Mouse (Mus musculus) forebrain, embryonic 13.5 days (tissue): Measurements from ENCODE around the gene Nanos1. TPM values are rescaled to one million over a fixed set of nuclear protein-coding genes. Genes with fewer than 3 reads are reported as not detected.

Source experiments
- ATAC-seq: fragments of 200-750 bp; cut with Nextera tagmentation; 2 replicates; pipeline ENCODE4 v1.8.0; 2017
- H3K27ac ChIP-seq: fragments of 300-500 bp; sonication (generic); 2 replicates; pipeline ENCODE4 v1.5.1; 2015; ENCODE audit warnings: inconsistent platforms, mild to moderate bottlenecking, moderate library complexity
- H3K27me3 ChIP-seq: fragments of 300-500 bp; sonication (generic); 2 replicates; pipeline ENCODE4 v1.6.1; 2015; ENCODE audit warnings: mild to moderate bottlenecking, inconsistent platforms
- H3K36me3 ChIP-seq: fragments of 300-500 bp; sonication (generic); 2 replicates; pipeline ENCODE4 v1.6.1; 2015; ENCODE audit warnings: mild to moderate bottlenecking, inconsistent platforms; ENCODE audit not compliant: poor library complexity, severe bottlenecking
- H3K4me1 ChIP-seq: fragments of 300-500 bp; sonication (generic); 2 replicates; pipeline ENCODE4 v1.6.1; 2015; ENCODE audit warnings: inconsistent platforms
- H3K4me2 ChIP-seq: fragments of 300-500 bp; sonication (generic); 2 replicates; pipeline ENCODE4 v1.6.1; 2015; ENCODE audit warnings: inconsistent platforms, mild to moderate bottlenecking, moderate library complexity
- H3K4me3 ChIP-seq: fragments of 300-500 bp; sonication (generic); 2 replicates; pipeline ENCODE4 v1.5.1; 2015; ENCODE audit warnings: mild to moderate bottlenecking, inconsistent platforms
- H3K9ac ChIP-seq: fragments of 300-500 bp; sonication (generic); 2 replicates; pipeline ENCODE4 v1.6.1; 2015; ENCODE audit warnings: mild to moderate bottlenecking, inconsistent platforms
- H3K9me3 ChIP-seq: fragments of 300-500 bp; sonication (generic); replicated peaks from 2 replicates; pipeline ENCODE4 v1.6.1; 2016; ENCODE audit warnings: inconsistent platforms
- WGBS: fragments of 180-500 bp; shearing (Covaris S2); methylation state at CpG from one replicate; pipeline ENCODE4 v1.1.7; 2015; 5-methylcytosine and 5-hydroxymethylcytosine counted together
- microRNA-seq: library from miRNA; unstranded; fragments of <30 nt; microRNA quantifications from one replicate; pipeline ENCODE4, GENCODE M21; 2016
- polyA plus RNA-seq: library from polyadenylated mRNA; unstranded; fragments of >200 nt; fragmentation: Nextera tagmentation; extraction: Ambion mirVana; gene quantifications from 2 replicates; pipeline ENCODE4 v1.2.1, GENCODE M21; 2015

The Nanos1 gene
- polyA plus RNA-seq, 1 experiment from 2014 or later, result 7.5 TPM

DNA sequence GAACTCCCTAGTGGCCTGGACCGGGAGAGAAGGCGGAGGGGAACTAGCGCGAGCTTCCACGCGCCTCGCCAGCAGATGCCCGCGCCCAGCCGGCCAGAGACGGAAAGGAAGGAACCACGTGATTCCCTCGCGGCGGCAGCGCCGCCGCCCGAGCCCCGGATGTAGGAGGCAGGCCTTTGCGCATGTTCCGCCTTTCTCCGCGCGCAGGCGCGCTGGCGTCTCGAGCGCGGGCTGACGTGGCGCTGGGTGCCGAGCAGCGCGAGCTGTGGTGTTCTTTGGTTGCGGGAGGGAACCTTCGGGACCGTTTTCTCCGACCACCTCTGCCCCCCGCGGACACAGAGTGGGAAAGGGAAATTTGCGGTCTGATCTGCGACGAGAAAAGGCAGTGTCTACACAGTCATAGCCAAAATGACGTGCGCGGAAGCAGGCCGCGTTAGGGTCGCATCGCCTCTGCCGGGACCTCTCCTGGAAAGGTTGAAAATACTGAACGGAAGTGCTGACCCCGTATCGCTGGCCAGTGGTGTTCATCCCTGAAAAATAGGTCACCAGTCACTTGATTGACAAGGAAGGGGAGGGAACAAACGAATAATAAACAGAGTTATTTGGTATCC, 34.9 kb downstream of the Nanos1 start, which contains the start of gene Eif3a:
Gene Eif3a, minus strand, starts transcription at position 108 of the 611 bp plus-strand sequence.
- Histone ChIP-seq H3K4me3 (peak within 1 kb of the TSS; percentile 98), H3K9me3 (no peaks in the 10 kb centered on the region), H3K27me3 (no peaks in the 10 kb centered on the region), H3K36me3 (no peaks in the 10 kb centered on the region), H3K27ac (peak within 1 kb of the TSS; percentile 96), H3K4me2 (peak within 1 kb of the TSS; percentile 67), H3K4me1 (peaks cover 36% of the 10 kb centered on the region), H3K9ac (peak within 1 kb of the TSS; percentile 100)
- WGBS, result under 1% methylated on average over 57 of the region's 57 CpGs
- peak; percentile 97 for ATAC-seq

DNA sequence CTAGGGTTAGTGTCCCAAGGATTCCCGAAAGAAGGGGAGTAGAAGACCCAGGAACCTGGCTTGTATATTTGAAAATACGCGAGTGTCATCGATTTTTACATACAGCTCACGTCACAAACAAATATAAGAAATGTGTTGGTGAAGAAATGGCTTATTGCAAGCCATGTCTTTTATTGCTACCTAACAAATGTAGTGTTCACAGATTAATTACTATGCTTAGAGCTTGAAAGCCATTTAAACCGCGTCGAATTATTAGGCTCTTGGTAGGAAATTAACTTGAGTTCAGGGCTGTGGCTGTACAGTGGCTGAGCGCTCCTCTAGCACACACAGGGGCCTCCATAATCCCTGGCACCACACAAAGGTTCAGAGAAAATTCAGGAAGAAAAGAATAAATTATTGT, 35.4 kb downstream of the Nanos1 start:
- 0 out of 2 replicates have a peak, but pooled peaks have one; percentile 11 for ATAC-seq
- H3K4me3 ChIP-seq, result peak overlapping the region; percentile 98
- 12% methylated on average over 9 of the region's 9 CpGs for WGBS

DNA sequence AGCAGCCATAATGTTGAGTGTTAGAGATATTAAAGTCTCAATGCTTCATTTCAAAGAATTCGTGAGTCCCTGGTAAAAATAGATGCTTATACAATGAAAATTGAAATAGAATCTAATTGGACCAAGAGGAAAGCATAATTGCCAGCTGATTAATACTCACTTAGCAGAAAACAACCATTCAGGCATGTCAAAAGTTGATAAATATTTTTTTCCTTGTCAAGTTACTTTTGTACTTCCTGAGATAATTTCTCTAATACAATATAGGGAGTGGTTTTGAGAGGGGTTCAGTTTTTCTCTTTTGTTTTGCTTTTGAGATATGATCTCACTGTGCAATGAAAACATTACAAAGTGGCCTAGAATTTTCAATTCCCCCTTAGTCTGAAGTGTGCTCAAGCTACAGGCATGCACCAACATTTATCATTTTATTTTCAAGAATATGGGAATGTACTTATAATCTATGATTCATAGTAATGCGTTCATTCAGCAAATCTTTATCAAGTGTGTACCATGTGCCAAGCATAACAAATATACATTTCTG, 37.5 kb downstream of the Nanos1 start:
- H3K9me3 ChIP-seq, result no peaks in the 10 kb centered on the region
- H3K9ac ChIP-seq, result no peak overlapping the region
- H3K27ac ChIP-seq, result no peak overlapping the region
- no peak overlapping the region for H3K4me3 ChIP-seq
- 86% methylated on average over 2 of the region's 2 CpGs for WGBS
- no peak for ATAC-seq
- H3K4me1 ChIP-seq, result peaks cover 18% of the 10 kb centered on the region
- H3K4me2 ChIP-seq, result no peak overlapping the region
- H3K36me3 ChIP-seq, result no peaks in the 10 kb centered on the region
- H3K27me3 ChIP-seq, result no peaks in the 10 kb centered on the region

More for the DNA sequence above, 35.4 kb downstream of the Nanos1 start:
- no peaks in the 10 kb centered on the region for H3K36me3 ChIP-seq
- H3K4me2 ChIP-seq, result peak overlapping the region; percentile 67
- no peaks in the 10 kb centered on the region for H3K9me3 ChIP-seq
- H3K27me3 ChIP-seq, result no peaks in the 10 kb centered on the region
- peak overlapping the region; percentile 96 for H3K27ac ChIP-seq
- H3K9ac ChIP-seq, result peak overlapping the region; percentile 100
- peaks cover 31% of the 10 kb centered on the region for H3K4me1 ChIP-seq

DNA sequence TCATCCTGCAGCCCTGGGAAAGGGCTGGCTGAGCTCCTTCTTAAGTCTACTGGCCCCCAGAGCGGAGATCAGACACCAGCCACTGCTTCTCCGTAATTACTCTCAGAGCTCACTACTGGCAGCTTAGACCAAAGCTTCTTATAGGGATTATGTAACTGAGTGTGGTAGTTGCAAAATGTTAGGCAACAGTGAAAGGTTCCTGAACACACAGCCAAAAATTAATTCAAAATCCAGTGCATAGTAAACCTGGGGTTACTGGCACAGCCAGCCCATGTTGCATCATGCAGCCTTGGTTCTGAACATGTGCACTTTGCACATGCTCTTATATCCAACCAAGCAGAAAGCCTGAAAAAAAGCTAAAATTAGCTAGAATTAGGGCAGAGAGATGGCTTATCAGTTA, 39.5 kb downstream of the Nanos1 start:
- Histone ChIP-seq H3K27ac (no peak overlapping the region), H3K4me3 (no peak overlapping the region), H3K4me2 (no peak overlapping the region), H3K9me3 (no peaks in the 10 kb centered on the region), H3K9ac (no peak overlapping the region), H3K36me3 (no peaks in the 10 kb centered on the region), H3K27me3 (no peaks in the 10 kb centered on the region), H3K4me1 (peaks cover 6% of the 10 kb centered on the region; the same call in 1 of the 2 replicates)
- 70% methylated on average over 2 of the region's 2 CpGs for WGBS
- no peak for ATAC-seq

DNA sequence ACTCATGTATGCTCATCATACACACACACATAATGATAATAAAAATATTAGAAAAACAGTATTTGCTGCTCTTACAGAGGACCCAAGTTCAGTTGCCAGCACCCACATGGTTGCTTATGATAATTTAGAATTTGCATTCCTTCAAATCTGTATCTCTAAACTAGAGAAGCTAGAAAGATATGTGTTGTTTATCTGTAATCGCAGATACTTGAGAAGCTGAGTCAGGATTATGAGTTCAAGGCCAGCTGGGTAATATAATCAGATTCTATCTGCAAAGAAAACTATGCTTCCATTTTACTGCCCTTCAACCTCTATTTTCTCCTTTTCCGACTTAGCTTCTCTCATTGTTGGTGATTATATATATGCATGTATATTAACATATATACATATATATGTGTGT, 41.6 kb downstream of the Nanos1 start:
- no peak overlapping the region for H3K4me3 ChIP-seq
- no peaks in the 10 kb centered on the region for H3K36me3 ChIP-seq
- H3K27ac ChIP-seq, result no peak overlapping the region
- H3K9ac ChIP-seq, result no peak overlapping the region
- H3K27me3 ChIP-seq, result no peaks in the 10 kb centered on the region
- no peaks in the 10 kb centered on the region for H3K9me3 ChIP-seq
- no peak for ATAC-seq
- H3K4me1 ChIP-seq, result no peaks in the 10 kb centered on the region
- 91% methylated on average over 2 of the region's 2 CpGs for WGBS
- H3K4me2 ChIP-seq, result no peak overlapping the region

DNA sequence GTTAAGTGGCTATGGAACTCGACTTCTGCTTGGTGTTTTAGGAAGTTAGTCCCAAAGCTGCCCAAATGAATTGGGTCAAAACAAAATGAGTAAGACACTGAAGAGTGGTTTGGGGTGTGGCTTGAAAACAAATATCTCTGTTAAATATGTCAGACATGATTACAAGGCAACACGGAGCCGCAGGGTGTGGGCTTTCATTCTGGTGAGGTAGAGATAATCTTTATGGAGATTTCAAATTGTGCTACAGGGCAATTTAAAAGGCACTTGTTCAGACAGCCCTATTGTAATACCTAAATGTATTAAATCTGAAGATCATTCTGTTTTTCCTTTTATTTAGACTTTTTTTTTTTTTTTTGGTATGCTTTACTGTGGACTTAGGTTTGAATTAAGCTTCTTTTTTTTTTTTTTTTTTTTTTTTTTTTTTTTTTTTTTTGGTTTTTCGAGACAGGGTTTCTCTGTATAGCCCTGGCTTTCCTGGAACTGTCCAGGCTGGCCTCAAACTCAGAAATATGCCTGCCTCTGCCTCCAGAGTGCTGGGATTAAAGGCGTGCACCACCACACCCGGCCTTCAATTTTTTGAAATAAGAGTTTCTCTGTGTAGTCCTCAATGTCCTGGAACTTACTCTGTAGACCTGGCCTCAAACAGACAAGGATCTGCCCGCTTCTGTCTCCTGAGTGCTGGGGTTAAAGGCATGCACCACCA, 44.2 kb downstream of the Nanos1 start:
- H3K36me3 ChIP-seq, result no peaks in the 10 kb centered on the region
- no peak overlapping the region for H3K4me2 ChIP-seq
- H3K27ac ChIP-seq, result no peak overlapping the region
- ATAC-seq, result no peak
- 81% methylated on average over 7 of the region's 7 CpGs for WGBS
- H3K4me3 ChIP-seq, result no peak overlapping the region
- no peaks in the 10 kb centered on the region for H3K4me1 ChIP-seq
- no peaks in the 10 kb centered on the region for H3K9me3 ChIP-seq
- H3K9ac ChIP-seq, result no peak overlapping the region
- no peaks in the 10 kb centered on the region for H3K27me3 ChIP-seq

DNA sequence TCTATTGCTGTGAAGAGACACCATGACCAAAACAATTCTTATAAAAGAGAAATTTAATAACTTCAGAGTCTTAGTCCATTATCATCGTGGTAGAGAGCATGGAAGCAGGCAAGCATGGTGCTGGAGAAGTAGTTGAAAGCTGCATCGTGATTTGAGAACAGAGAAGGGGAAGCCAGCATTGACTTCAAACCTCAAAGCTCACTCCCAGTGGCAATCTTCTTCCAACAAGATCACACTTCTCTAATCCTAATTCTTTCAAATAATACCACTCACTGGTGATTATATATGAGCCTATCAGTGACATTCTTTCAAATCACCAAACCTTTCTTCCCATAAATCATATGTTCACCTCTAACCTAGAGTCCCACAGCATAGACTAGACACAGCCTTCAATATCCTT, 49.1 kb downstream of the Nanos1 start:
- Histone ChIP-seq H3K9me3 (no peaks in the 10 kb centered on the region), H3K4me3 (no peak overlapping the region), H3K4me2 (no peak overlapping the region), H3K9ac (no peak overlapping the region), H3K36me3 (no peaks in the 10 kb centered on the region), H3K4me1 (no peaks in the 10 kb centered on the region), H3K27ac (no peak overlapping the region), H3K27me3 (no peaks in the 10 kb centered on the region)
- no peak for ATAC-seq
- WGBS, result 74% methylated on average over 2 of the region's 2 CpGs

Small RNA genes lying within 50 kb of the gene (microRNA-seq; reads per million reads assigned to microRNA genes)
- not detected for gene mmu-mir-3084-1

Other genes starting within 250 kb of the Nanos1 start
- 19.3 and 20.9 TPM in 2 replicates for gene Cacul1, start 175.0 kb upstream of the Nanos1 start, polyA plus RNA-seq
- 125 and 135 TPM in 2 replicates for gene Eif3a, start 34.7 kb downstream of the Nanos1 start, polyA plus RNA-seq
- gene Fam45a, start 55.6 kb downstream of the Nanos1 start, polyA plus RNA-seq, result 35.9 and 36.2 TPM in 2 replicates
- gene Sfxn4, start 105.5 kb downstream of the Nanos1 start, polyA plus RNA-seq, result 10.5 and 11.1 TPM in 2 replicates
- gene Prdx3, start 118.6 kb downstream of the Nanos1 start, polyA plus RNA-seq, result 81.2 and 81.4 TPM in 2 replicates
- 1.8 and 2.3 TPM in 2 replicates for gene Grk5, start 133.8 kb downstream of the Nanos1 start, polyA plus RNA-seq